Mouse (Mus musculus) limb, embryonic 11.5 days (tissue): ENCODE measurements around the gene Gm20671. TPM values are rescaled to one million over a fixed set of nuclear protein-coding genes. Genes with fewer than 3 reads are reported as not detected.
A peak's percentile ranks its signal among the peaks of the same experiment; 100 is the strongest.
"Not testable (repeated sequence)": the region's sequence is repeated elsewhere in the genome, so short reads cannot be mapped to it uniquely, and the experiment has no call there.

ENCODE experiments used
- ATAC-seq: fragments of 200-750 bp; cut with Nextera tagmentation; 2 replicates; pipeline ENCODE4 v1.8.0; 2017; ENCODE audit warnings: low read depth; ENCODE audit not compliant: insufficient number of reproducible peaks, low FRiP score, low TSS enrichment
- DNase-seq: peaks from one replicate; pipeline ENCODE4 v3.0.0-alpha.2; 2015; ENCODE audit warnings: low spot score
- H3K27ac ChIP-seq: fragments of 300-500 bp; sonication (generic); replicated peaks from 2 replicates; pipeline ENCODE4 v1.5.1; 2014; ENCODE audit warnings: low read depth, mild to moderate bottlenecking, low read length
- H3K27me3 ChIP-seq: fragments of 300-500 bp; sonication (generic); 2 replicates; pipeline ENCODE4 v1.6.1; 2014; ENCODE audit warnings: mild to moderate bottlenecking, low read length, mixed read lengths; ENCODE audit not compliant: control insufficient read depth, insufficient read depth
- H3K36me3 ChIP-seq: fragments of 300-500 bp; sonication (generic); 2 replicates; pipeline ENCODE4 v1.6.1; 2014; ENCODE audit warnings: mild to moderate bottlenecking, low read length, moderate library complexity, mixed read lengths; ENCODE audit not compliant: control insufficient read depth, insufficient read depth
- H3K4me1 ChIP-seq: fragments of 300-500 bp; sonication (generic); 2 replicates; pipeline ENCODE4 v1.6.1; 2014; ENCODE audit warnings: low read length, mixed read lengths; ENCODE audit not compliant: control insufficient read depth, insufficient read depth
- H3K4me2 ChIP-seq: fragments of 300-500 bp; sonication (generic); 2 replicates; pipeline ENCODE4 v1.6.1; 2014; ENCODE audit warnings: low read depth, mild to moderate bottlenecking, moderate library complexity; ENCODE audit not compliant: severe bottlenecking
- H3K4me3 ChIP-seq: fragments of 300-500 bp; sonication (generic); 2 replicates; pipeline ENCODE4 v1.5.1; 2014; ENCODE audit warnings: low read depth, low read length
- H3K9ac ChIP-seq: fragments of 300-500 bp; sonication (generic); 2 replicates; pipeline ENCODE4 v1.6.1; 2014; ENCODE audit warnings: mild to moderate bottlenecking, low read length
- H3K9me3 ChIP-seq: fragments of 300-500 bp; sonication (generic); 2 replicates; pipeline ENCODE4 v1.6.1; 2016; ENCODE audit warnings: low read length; ENCODE audit not compliant: control insufficient read depth
- WGBS: fragments of 180-500 bp; shearing (Covaris S2); extraction: QIAGEN DNeasy Blood & Tissue Kit; methylation state at CpG from one replicate; pipeline ENCODE4 v1.1.7; 2014; 5-methylcytosine and 5-hydroxymethylcytosine counted together
- polyA plus RNA-seq: library from polyadenylated mRNA; unstranded; fragments of >200 nt; fragmentation: Nextera tagmentation; extraction: Ambion mirVana; gene quantifications from 2 replicates; pipeline ENCODE4 v1.2.1, GENCODE M21; 2014

Gm20671 gene
- not detected in 2 replicates for polyA plus RNA-seq

GRCm38 (mm10) chr5:32827009-32827408 lies at the start of gene Gm20671:
Gene Gm20671 (minus strand): TSS chr5:32827109.
- ATAC-seq (no peak), DNase-seq (no peak)
- no peak within 1 kb of the TSS for H3K4me2 ChIP-seq
- H3K9ac ChIP-seq: no peak within 1 kb of the TSS
- H3K4me3 ChIP-seq: no peak within 1 kb of the TSS
- no peaks in the 10 kb centered on the region for H3K9me3 ChIP-seq
- H3K36me3 ChIP-seq: peaks cover 16% of the 10 kb centered on the region
- no peaks in the 10 kb centered on the region for H3K4me1 ChIP-seq
- no peak within 1 kb of the TSS for H3K27ac ChIP-seq
- no peaks in the 10 kb centered on the region for H3K27me3 ChIP-seq
- WGBS: 92% methylated on average over 7 of the region's 7 CpGs

- Histone ChIP-seq H3K9me3 (no peaks in the 10 kb centered on the region), H3K27ac (no peak overlapping the region), H3K27me3 (no peaks in the 10 kb centered on the region), H3K4me3 (no peak overlapping the region), H3K9ac (no peak overlapping the region), H3K4me1 (no peaks in the 10 kb centered on the region), H3K4me2 (no peak overlapping the region), H3K36me3 (no peaks in the 10 kb centered on the region; the same call in 1 of the 2 replicates)
- 97% methylated on average over 5 of the region's 5 CpGs for WGBS
- ATAC-seq (no peak), DNase-seq (no peak)
Measured at GRCm38 (mm10) chr5:32872346-32872745, 45.4 kb upstream of the Gm20671 start.

- Histone ChIP-seq H3K36me3 (no peaks in the 10 kb centered on the region; the same call in 1 of the 2 replicates), H3K4me1 (no peaks in the 10 kb centered on the region), H3K9me3 (no peaks in the 10 kb centered on the region), H3K9ac (no peak overlapping the region), H3K4me2 (no peak overlapping the region), H3K4me3 (no peak overlapping the region), H3K27me3 (no peaks in the 10 kb centered on the region), H3K27ac (no peak overlapping the region)
- ATAC-seq (no peak), DNase-seq (no peak)
- 96% methylated on average over 5 of the region's 5 CpGs for whole genome bisulfite sequencing
Measured at GRCm38 (mm10) chr5:32869389-32870024, 42.6 kb upstream of the Gm20671 start.

GRCm38 (mm10) chr5:32863253-32864228 lies 36.6 kb upstream of the Gm20671 start, which contains the start of gene Depdc5:
Gene Depdc5 (plus strand): TSS chr5:32863701.
- no peaks in the 10 kb centered on the region for H3K27me3 ChIP-seq
- ATAC-seq (peak; percentile 95), DNase-seq (peak; percentile 97)
- no peaks in the 10 kb centered on the region for H3K4me1 ChIP-seq
- peak within 1 kb of the TSS; percentile 54 for H3K9ac ChIP-seq
- peak within 1 kb of the TSS; percentile 51 for H3K4me3 ChIP-seq
- WGBS: under 1% methylated on average over 64 of the region's 64 CpGs
- H3K9me3 ChIP-seq: no peaks in the 10 kb centered on the region
- peak within 1 kb of the TSS; percentile 49; the same call in 1 of the 2 replicates for H3K27ac ChIP-seq
- no peaks in the 10 kb centered on the region for H3K36me3 ChIP-seq
- peak within 1 kb of the TSS; percentile 54 for H3K4me2 ChIP-seq

- Histone ChIP-seq H3K27me3 (no peaks in the 10 kb centered on the region), H3K9me3 (no peaks in the 10 kb centered on the region), H3K27ac (no peak overlapping the region), H3K4me3 (peak overlapping the region; percentile 51; the same call in 1 of the 2 replicates), H3K9ac (no peak overlapping the region), H3K4me2 (no peak overlapping the region), H3K4me1 (no peaks in the 10 kb centered on the region), H3K36me3 (no peaks in the 10 kb centered on the region)
- DNase-seq: no peak
- WGBS: 67% methylated on average over 6 of the region's 6 CpGs
- no peak for ATAC-seq
Measured at GRCm38 (mm10) chr5:32862469-32863132, 35.7 kb upstream of the Gm20671 start.

- Histone ChIP-seq H3K27me3 (no peaks in the 10 kb centered on the region), H3K36me3 (no peaks in the 10 kb centered on the region), H3K4me1 (no peaks in the 10 kb centered on the region), H3K9ac (no peak overlapping the region), H3K27ac (no peak overlapping the region), H3K9me3 (no peaks in the 10 kb centered on the region), H3K4me3 (no peak overlapping the region), H3K4me2 (no peak overlapping the region)
- WGBS: 92% methylated on average over 1 of the region's 1 CpGs
- DNase-seq (no peak), ATAC-seq (no peak)
Measured at GRCm38 (mm10) chr5:32861082-32861481, 34.2 kb upstream of the Gm20671 start.

- DNase-seq (peak; percentile 71), ATAC-seq (no peak)
- no peak overlapping the region for H3K27ac ChIP-seq
- peaks cover 3% of the 10 kb centered on the region; the same call in 1 of the 2 replicates for H3K4me1 ChIP-seq
- no peaks in the 10 kb centered on the region for H3K36me3 ChIP-seq
- peak overlapping the region; percentile 32 for H3K4me2 ChIP-seq
- H3K27me3 ChIP-seq: no peaks in the 10 kb centered on the region
- 5% methylated on average over 6 of the region's 6 CpGs for WGBS
- H3K4me3 ChIP-seq: peak overlapping the region; percentile 28
- H3K9me3 ChIP-seq: no peaks in the 10 kb centered on the region
- peak overlapping the region; percentile 44 for H3K9ac ChIP-seq
Measured at GRCm38 (mm10) chr5:32857781-32858220, 30.9 kb upstream of the Gm20671 start.

- H3K4me2 ChIP-seq, H3K4me3 ChIP-seq, H3K27ac ChIP-seq, H3K36me3 ChIP-seq, ATAC-seq, H3K9ac ChIP-seq, H3K27me3 ChIP-seq, H3K4me1 ChIP-seq, H3K9me3 ChIP-seq, DNase-seq: not testable (repeated sequence)
- 91% methylated on average over 2 of the region's 3 CpGs for WGBS
Measured at GRCm38 (mm10) chr5:32855274-32855673, 28.4 kb upstream of the Gm20671 start.
